Mouse (Mus musculus) limb, embryonic 11.5 days (tissue): ENCODE data around the gene Nfatc2. TPM values are rescaled to one million over a fixed set of nuclear protein-coding genes. Genes with fewer than 3 reads are reported as not detected.

Experiments
- ATAC-seq: fragments of 200-750 bp; cut with Nextera tagmentation; 2 replicates; pipeline ENCODE4 v1.8.0; 2017; ENCODE audit warnings: low read depth; ENCODE audit not compliant: insufficient number of reproducible peaks, low FRiP score, low TSS enrichment
- DNase-seq: peaks from one replicate; pipeline ENCODE4 v3.0.0-alpha.2; 2015; ENCODE audit warnings: low spot score
- H3K27ac ChIP-seq: fragments of 300-500 bp; sonication (generic); replicated peaks from 2 replicates; pipeline ENCODE4 v1.5.1; 2014; ENCODE audit warnings: low read depth, mild to moderate bottlenecking, low read length
- H3K27me3 ChIP-seq: fragments of 300-500 bp; sonication (generic); 2 replicates; pipeline ENCODE4 v1.6.1; 2014; ENCODE audit warnings: mild to moderate bottlenecking, low read length, mixed read lengths; ENCODE audit not compliant: control insufficient read depth, insufficient read depth
- H3K36me3 ChIP-seq: fragments of 300-500 bp; sonication (generic); 2 replicates; pipeline ENCODE4 v1.6.1; 2014; ENCODE audit warnings: mild to moderate bottlenecking, low read length, moderate library complexity, mixed read lengths; ENCODE audit not compliant: control insufficient read depth, insufficient read depth
- H3K4me1 ChIP-seq: fragments of 300-500 bp; sonication (generic); 2 replicates; pipeline ENCODE4 v1.6.1; 2014; ENCODE audit warnings: low read length, mixed read lengths; ENCODE audit not compliant: control insufficient read depth, insufficient read depth
- H3K4me2 ChIP-seq: fragments of 300-500 bp; sonication (generic); 2 replicates; pipeline ENCODE4 v1.6.1; 2014; ENCODE audit warnings: low read depth, mild to moderate bottlenecking, moderate library complexity; ENCODE audit not compliant: severe bottlenecking
- H3K4me3 ChIP-seq: fragments of 300-500 bp; sonication (generic); 2 replicates; pipeline ENCODE4 v1.5.1; 2014; ENCODE audit warnings: low read depth, low read length
- H3K9ac ChIP-seq: fragments of 300-500 bp; sonication (generic); 2 replicates; pipeline ENCODE4 v1.6.1; 2014; ENCODE audit warnings: mild to moderate bottlenecking, low read length
- H3K9me3 ChIP-seq: fragments of 300-500 bp; sonication (generic); 2 replicates; pipeline ENCODE4 v1.6.1; 2016; ENCODE audit warnings: low read length; ENCODE audit not compliant: control insufficient read depth
- WGBS: fragments of 180-500 bp; shearing (Covaris S2); extraction: QIAGEN DNeasy Blood & Tissue Kit; methylation state at CpG from one replicate; pipeline ENCODE4 v1.1.7; 2014; 5-methylcytosine and 5-hydroxymethylcytosine counted together
- polyA plus RNA-seq: library from polyadenylated mRNA; unstranded; fragments of >200 nt; fragmentation: Nextera tagmentation; extraction: Ambion mirVana; gene quantifications from 2 replicates; pipeline ENCODE4 v1.2.1, GENCODE M21; 2014

Gene Nfatc2
- polyA plus RNA-seq, 1 experiment from 2014 or later = 4.9 TPM

GRCm38 (mm10) chr2:168440918-168441328, 160.5 kb downstream of the Nfatc2 start:
- H3K27ac ChIP-seq = no peak overlapping the region
- WGBS = 93% methylated on average over 17 of the region's 17 CpGs
- no peaks in the 10 kb centered on the region for H3K36me3 ChIP-seq
- peaks cover 7% of the 10 kb centered on the region; the same call in 1 of the 2 replicates for H3K4me1 ChIP-seq
- H3K4me2 ChIP-seq = no peak overlapping the region
- DNase-seq (no peak), ATAC-seq (no peak)
- H3K9ac ChIP-seq = no peak overlapping the region
- H3K9me3 ChIP-seq = no peaks in the 10 kb centered on the region; the same call in 1 of the 2 replicates
- no peak overlapping the region for H3K4me3 ChIP-seq
- no peaks in the 10 kb centered on the region for H3K27me3 ChIP-seq

GRCm38 (mm10) chr2:168438981-168439452, 162.4 kb downstream of the Nfatc2 start:
- Histone ChIP-seq H3K9ac (no peak overlapping the region), H3K9me3 (no peaks in the 10 kb centered on the region; the same call in 1 of the 2 replicates), H3K4me1 (peaks cover 7% of the 10 kb centered on the region; the same call in 1 of the 2 replicates), H3K4me2 (no peak overlapping the region), H3K27ac (no peak overlapping the region; the same call in 1 of the 2 replicates), H3K4me3 (no peak overlapping the region), H3K36me3 (no peaks in the 10 kb centered on the region), H3K27me3 (no peaks in the 10 kb centered on the region)
- ATAC-seq = no peak
- no peak for DNase-seq
- 52% methylated on average over 8 of the region's 8 CpGs for WGBS

DNA sequence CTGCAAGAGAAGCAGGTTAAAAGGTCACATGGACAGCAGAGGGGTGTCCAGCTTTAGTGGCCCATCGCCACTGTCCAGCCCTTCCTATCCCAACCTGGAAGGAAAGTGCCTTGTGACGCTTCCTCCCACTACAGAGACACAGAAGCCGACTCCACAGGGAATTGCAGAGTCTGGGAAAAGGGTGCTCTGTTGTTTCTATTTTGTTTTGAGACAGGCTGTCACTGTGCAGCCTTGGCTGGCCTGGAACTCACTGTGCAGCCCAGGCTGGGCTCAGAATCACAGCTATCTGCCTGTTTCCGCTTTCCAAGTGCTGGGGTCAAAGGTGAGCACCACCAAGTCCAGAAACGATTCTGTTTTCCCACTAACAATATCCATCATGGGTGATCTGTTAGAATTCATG, 167.3 kb downstream of the Nfatc2 start:
- WGBS = 75% methylated on average over 5 of the region's 5 CpGs
- Histone ChIP-seq H3K4me3 (no peak overlapping the region), H3K9ac (no peak overlapping the region), H3K4me2 (no peak overlapping the region), H3K27me3 (no peaks in the 10 kb centered on the region), H3K27ac (no peak overlapping the region), H3K36me3 (no peaks in the 10 kb centered on the region), H3K4me1 (peaks cover 7% of the 10 kb centered on the region; the same call in 1 of the 2 replicates), H3K9me3 (no peaks in the 10 kb centered on the region)
- DNase-seq (no peak), ATAC-seq (no peak)

GRCm38 (mm10) chr2:168433392-168433791, 168.1 kb downstream of the Nfatc2 start:
- H3K4me3 ChIP-seq = no peak overlapping the region
- no peak for ATAC-seq

DNA sequence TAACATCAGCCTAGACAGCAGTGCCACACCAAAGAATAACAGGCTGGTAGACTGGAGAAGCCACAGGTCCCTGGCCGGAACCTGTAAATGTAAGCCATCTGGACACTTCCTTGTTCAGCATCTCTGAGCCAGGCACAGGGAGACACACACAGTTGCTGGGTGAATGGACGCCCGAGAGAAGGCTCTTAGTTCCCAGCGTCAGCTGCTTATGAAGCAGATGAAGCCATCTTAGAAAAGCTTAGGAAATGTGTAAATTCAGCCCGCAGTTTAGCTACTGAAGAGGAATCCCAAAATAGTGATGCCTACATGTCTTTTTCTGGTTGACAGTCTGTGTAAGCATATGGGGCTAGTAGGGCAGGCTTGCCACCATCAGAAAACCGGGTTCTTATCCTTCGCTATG, 169.1 kb downstream of the Nfatc2 start:
- no peak overlapping the region for H3K9ac ChIP-seq
- H3K36me3 ChIP-seq = no peaks in the 10 kb centered on the region
- H3K4me1 ChIP-seq = no peaks in the 10 kb centered on the region
- no peak for ATAC-seq
- H3K9me3 ChIP-seq = no peaks in the 10 kb centered on the region
- no peak overlapping the region for H3K27ac ChIP-seq
- DNase-seq = no peak
- no peak overlapping the region for H3K4me3 ChIP-seq
- WGBS = 91% methylated on average over 7 of the region's 7 CpGs
- H3K4me2 ChIP-seq = no peak overlapping the region
- H3K27me3 ChIP-seq = no peaks in the 10 kb centered on the region

More at GRCm38 (mm10) chr2:168433392-168433791, 168.1 kb downstream of the Nfatc2 start:
- Histone ChIP-seq H3K27me3 (no peaks in the 10 kb centered on the region), H3K9me3 (no peaks in the 10 kb centered on the region), H3K9ac (no peak overlapping the region), H3K36me3 (no peaks in the 10 kb centered on the region), H3K4me1 (peaks cover under 1% of the 10 kb centered on the region; the same call in 1 of the 2 replicates), H3K4me2 (no peak overlapping the region), H3K27ac (no peak overlapping the region)
- 75% methylated on average over 5 of the region's 5 CpGs for WGBS
- no peak for DNase-seq

GRCm38 (mm10) chr2:168429598-168429997, 171.9 kb downstream of the Nfatc2 start:
- no peak overlapping the region for H3K9ac ChIP-seq
- H3K4me2 ChIP-seq = no peak overlapping the region
- H3K9me3 ChIP-seq = no peaks in the 10 kb centered on the region
- no peak for DNase-seq
- WGBS = 93% methylated on average over 10 of the region's 10 CpGs
- ATAC-seq = no peak
- no peaks in the 10 kb centered on the region for H3K27me3 ChIP-seq
- H3K36me3 ChIP-seq = no peaks in the 10 kb centered on the region
- H3K27ac ChIP-seq = no peak overlapping the region
- no peak overlapping the region for H3K4me3 ChIP-seq
- peaks cover 4% of the 10 kb centered on the region; the same call in 1 of the 2 replicates for H3K4me1 ChIP-seq

GRCm38 (mm10) chr2:168428375-168428901, 173.0 kb downstream of the Nfatc2 start:
- Histone ChIP-seq H3K9ac (no peak overlapping the region), H3K27ac (no peak overlapping the region), H3K9me3 (no peaks in the 10 kb centered on the region), H3K36me3 (no peaks in the 10 kb centered on the region), H3K4me3 (no peak overlapping the region), H3K27me3 (no peaks in the 10 kb centered on the region), H3K4me2 (no peak overlapping the region), H3K4me1 (peaks cover 7% of the 10 kb centered on the region; the same call in 1 of the 2 replicates)
- ATAC-seq (no peak), DNase-seq (no peak)
- 86% methylated on average over 5 of the region's 5 CpGs for WGBS
